Mouse (Mus musculus) bone marrow macrophage, adult 2 months (primary cell): Measurements from ENCODE around the gene Pcgf3.

Experiments
- CTCF ChIP-seq: IDR thresholded peaks from 2 replicates; pipeline ENCODE4 v1.5.1; 2012; ENCODE audit warnings: low read depth, mild to moderate bottlenecking, low read length, moderate library complexity
- POLR2A ChIP-seq: IDR thresholded peaks from 2 replicates; pipeline ENCODE4 v1.6.1; 2012; ENCODE audit warnings: mild to moderate bottlenecking, low read depth, low read length, borderline replicate concordance

DNA sequence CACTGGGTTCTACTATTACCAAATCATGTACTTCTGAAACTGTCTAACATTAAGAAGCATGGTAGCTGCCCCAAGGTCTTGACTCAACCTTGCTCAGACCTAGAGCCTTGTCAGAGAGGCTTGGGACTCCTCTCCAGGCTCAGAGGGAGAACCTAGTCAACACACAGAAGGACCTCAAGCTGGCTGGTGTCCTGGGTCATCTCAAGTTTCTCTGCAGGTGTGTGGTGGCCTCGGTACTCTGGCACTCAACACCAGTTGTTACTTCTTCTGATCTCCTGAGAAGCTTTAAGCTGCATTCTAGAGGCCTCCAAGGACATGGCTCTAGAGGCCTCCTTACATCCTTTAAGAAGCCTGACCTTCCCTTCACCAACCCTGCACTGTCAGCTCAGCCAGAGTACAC is 93.0 kb downstream of the Pcgf3 start:
- no peak for TF ChIP-seq POLR2A
- no peak for TF ChIP-seq CTCF
